Mouse (Mus musculus) cerebellum, adult (tissue): Measurements from ENCODE around the gene Rabac1.

Experiments
- ATAC-seq: cut with Nextera tagmentation; 2 replicates; pipeline ENCODE4 v1.9.2; 2017; ENCODE audit warnings: mild to moderate bottlenecking, moderate library complexity, mixed read lengths; ENCODE audit not compliant: insufficient number of reproducible peaks, low FRiP score, low TSS enrichment

The Rabac1 gene

GRCm38 (mm10) chr7:24971972-24972893 is at the start of gene Rabac1:
Gene Rabac1, minus strand, starts transcription at chr7:24972754.
- ATAC-seq, result peak; percentile 87

GRCm38 (mm10) chr7:25011592-25011991 is 39.0 kb upstream of the Rabac1 start:
- no peak for ATAC-seq

- peak; percentile 37; the same call in 1 of the 2 replicates for ATAC-seq
Observed at GRCm38 (mm10) chr7:25010090-25010913, 37.7 kb upstream of the Rabac1 start.

GRCm38 (mm10) chr7:25009099-25009700 is 36.6 kb upstream of the Rabac1 start:
- no peak for ATAC-seq

GRCm38 (mm10) chr7:25008635-25009034 is 36.1 kb upstream of the Rabac1 start:
- ATAC-seq, result no peak

GRCm38 (mm10) chr7:25007609-25008374 is 35.2 kb upstream of the Rabac1 start:
- no peak for ATAC-seq

GRCm38 (mm10) chr7:25006586-25007364 is 34.2 kb upstream of the Rabac1 start:
- ATAC-seq, result no peak

GRCm38 (mm10) chr7:25006171-25006570 is 33.6 kb upstream of the Rabac1 start:
- no peak for ATAC-seq

- ATAC-seq, result 0 out of 2 replicates have a peak, but pooled peaks have one; percentile 45
Observed at GRCm38 (mm10) chr7:25005421-25006065, 33.0 kb upstream of the Rabac1 start, which contains the start of gene Atp1a3. Gene Atp1a3, minus strand, starts transcription at chr7:25005958.

- no peak for ATAC-seq
Observed at GRCm38 (mm10) chr7:25004806-25005205, 32.3 kb upstream of the Rabac1 start.

GRCm38 (mm10) chr7:25003820-25004388 is 31.4 kb upstream of the Rabac1 start:
- no peak for ATAC-seq

- no peak for ATAC-seq
Observed at GRCm38 (mm10) chr7:25003291-25003690, 30.7 kb upstream of the Rabac1 start.

GRCm38 (mm10) chr7:25000711-25001110 is 28.2 kb upstream of the Rabac1 start:
- ATAC-seq, result no peak

- no peak for ATAC-seq
Observed at GRCm38 (mm10) chr7:25000211-25000610, 27.7 kb upstream of the Rabac1 start.

GRCm38 (mm10) chr7:24993081-24993480 is 20.5 kb upstream of the Rabac1 start:
- ATAC-seq, result no peak

- ATAC-seq, result no peak
Observed at GRCm38 (mm10) chr7:24990478-24990877, 17.9 kb upstream of the Rabac1 start.

GRCm38 (mm10) chr7:24987941-24988340 is 15.4 kb upstream of the Rabac1 start:
- ATAC-seq, result no peak

GRCm38 (mm10) chr7:24985799-24986198 is 13.2 kb upstream of the Rabac1 start:
- ATAC-seq, result no peak
